Mouse (Mus musculus): ENCODE measurements around the gene Hba-a1. TPM values are rescaled to one million over a fixed set of nuclear protein-coding genes. Genes with fewer than 3 reads are reported as not detected.

Gene Hba-a1
- polyA plus RNA-seq, 1 experiment from 2014 or later, result 4,298 TPM

- WGBS, result 53% methylated on average over 7 of the region's 7 CpGs
- Histone ChIP-seq H3K27ac (replicated peaks) (0 out of 2 replicates have a peak overlapping the region, but pooled peaks have one; percentile 75), H3K9ac (no peak overlapping the region), H3K4me3 (replicated peaks) (no peak overlapping the region), H3K9me3 (replicated peaks) (no peaks in the 10 kb centered on the region), H3K36me3 (peaks cover 59% of the 10 kb centered on the region), H3K27me3 (no peaks in the 10 kb centered on the region), H3K4me1 (peaks cover 23% of the 10 kb centered on the region), H3K4me2 (replicated peaks) (no peak overlapping the region)
- ATAC-seq (ENCODE audit: insufficient number of reproducible peaks, low FRiP score, low TSS enrichment, low read depth), result no peak
Measured at GRCm38 (mm10) chr11:32243205-32243955, 39.9 kb upstream of the Hba-a1 start.

- H3K36me3 ChIP-seq, result peaks cover 58% of the 10 kb centered on the region
- H3K4me3 ChIP-seq (replicated peaks), result no peak overlapping the region
- H3K9me3 ChIP-seq (replicated peaks), result no peaks in the 10 kb centered on the region
- H3K27ac ChIP-seq (replicated peaks), result peak overlapping the region; percentile 75; the same call in 1 of the 2 replicates
- no peak for ATAC-seq (ENCODE audit: insufficient number of reproducible peaks, low FRiP score, low TSS enrichment, low read depth)
- H3K27me3 ChIP-seq, result no peaks in the 10 kb centered on the region
- H3K4me2 ChIP-seq (replicated peaks), result no peak overlapping the region
- H3K9ac ChIP-seq, result no peak overlapping the region
- WGBS, result 52% methylated on average over 3 of the region's 3 CpGs
- peaks cover 22% of the 10 kb centered on the region for H3K4me1 ChIP-seq
Measured at GRCm38 (mm10) chr11:32244064-32244463, 39.2 kb upstream of the Hba-a1 start.

GRCm38 (mm10) chr11:32244617-32245016 is 38.7 kb upstream of the Hba-a1 start:
- Histone ChIP-seq H3K4me2 (replicated peaks) (no peak overlapping the region), H3K27ac (replicated peaks) (peak overlapping the region; percentile 75; the same call in 1 of the 2 replicates), H3K9me3 (replicated peaks) (no peaks in the 10 kb centered on the region), H3K36me3 (peaks cover 57% of the 10 kb centered on the region), H3K4me3 (replicated peaks) (no peak overlapping the region), H3K27me3 (no peaks in the 10 kb centered on the region), H3K9ac (no peak overlapping the region), H3K4me1 (peaks cover 22% of the 10 kb centered on the region)
- ATAC-seq (ENCODE audit: insufficient number of reproducible peaks, low FRiP score, low TSS enrichment, low read depth), result peak; percentile 68; the same call in 1 of the 2 replicates
- 82% methylated on average over 1 of the region's 1 CpGs for WGBS

- no peak for ATAC-seq (ENCODE audit: insufficient number of reproducible peaks, low FRiP score, low TSS enrichment, low read depth)
- H3K4me2 ChIP-seq (replicated peaks), result no peak overlapping the region
- 0 out of 2 replicates have a peak overlapping the region, but pooled peaks have one; percentile 44 for H3K27ac ChIP-seq (replicated peaks)
- peaks cover 56% of the 10 kb centered on the region for H3K36me3 ChIP-seq
- no peak overlapping the region for H3K9ac ChIP-seq
- H3K27me3 ChIP-seq, result no peaks in the 10 kb centered on the region
- H3K4me1 ChIP-seq, result peaks cover 22% of the 10 kb centered on the region
- H3K4me3 ChIP-seq (replicated peaks), result no peak overlapping the region
- 94% methylated on average over 6 of the region's 6 CpGs for WGBS
- no peaks in the 10 kb centered on the region for H3K9me3 ChIP-seq (replicated peaks)
Measured at GRCm38 (mm10) chr11:32245614-32246013, 37.7 kb upstream of the Hba-a1 start.

GRCm38 (mm10) chr11:32247068-32247467 is 36.2 kb upstream of the Hba-a1 start:
- Histone ChIP-seq H3K4me3 (replicated peaks) (no peak overlapping the region), H3K9me3 (replicated peaks) (no peaks in the 10 kb centered on the region), H3K36me3 (peaks cover 57% of the 10 kb centered on the region), H3K4me1 (peaks cover 22% of the 10 kb centered on the region), H3K4me2 (replicated peaks) (no peak overlapping the region), H3K27ac (replicated peaks) (no peak overlapping the region), H3K27me3 (no peaks in the 10 kb centered on the region), H3K9ac (no peak overlapping the region)
- ATAC-seq (ENCODE audit: insufficient number of reproducible peaks, low FRiP score, low TSS enrichment, low read depth), result no peak

GRCm38 (mm10) chr11:32248350-32248749 is 35.0 kb upstream of the Hba-a1 start:
- H3K4me1 ChIP-seq, result peaks cover 17% of the 10 kb centered on the region
- H3K27me3 ChIP-seq, result no peaks in the 10 kb centered on the region
- WGBS, result 78% methylated on average over 3 of the region's 3 CpGs
- H3K36me3 ChIP-seq, result peaks cover 69% of the 10 kb centered on the region
- H3K27ac ChIP-seq (replicated peaks), result no peak overlapping the region
- no peak overlapping the region for H3K4me3 ChIP-seq (replicated peaks)
- H3K9me3 ChIP-seq (replicated peaks), result no peaks in the 10 kb centered on the region
- no peak overlapping the region for H3K4me2 ChIP-seq (replicated peaks)
- no peak for ATAC-seq (ENCODE audit: insufficient number of reproducible peaks, low FRiP score, low TSS enrichment, low read depth)
- no peak overlapping the region for H3K9ac ChIP-seq

- no peak for ATAC-seq (ENCODE audit: insufficient number of reproducible peaks, low FRiP score, low TSS enrichment, low read depth)
- no peak overlapping the region for H3K27ac ChIP-seq (replicated peaks)
- H3K9me3 ChIP-seq (replicated peaks), result no peaks in the 10 kb centered on the region
- no peaks in the 10 kb centered on the region for H3K27me3 ChIP-seq
- H3K4me1 ChIP-seq, result no peaks in the 10 kb centered on the region
- H3K9ac ChIP-seq, result no peak overlapping the region
- no peak overlapping the region for H3K4me3 ChIP-seq (replicated peaks)
- no peak overlapping the region for H3K4me2 ChIP-seq (replicated peaks)
- peaks cover 69% of the 10 kb centered on the region for H3K36me3 ChIP-seq
- 83% methylated on average over 8 of the region's 8 CpGs for WGBS
Measured at GRCm38 (mm10) chr11:32250880-32251763, 32.2 kb upstream of the Hba-a1 start.

- ATAC-seq (ENCODE audit: insufficient number of reproducible peaks, low FRiP score, low TSS enrichment, low read depth), result no peak
- WGBS, result 93% methylated on average over 1 of the region's 1 CpGs
Measured at GRCm38 (mm10) chr11:32253121-32253520, 30.2 kb upstream of the Hba-a1 start.

GRCm38 (mm10) chr11:32256146-32256545 is 27.2 kb upstream of the Hba-a1 start:
- Histone ChIP-seq H3K4me2 (replicated peaks) (no peak overlapping the region), H3K4me1 (no peaks in the 10 kb centered on the region), H3K9me3 (replicated peaks) (no peaks in the 10 kb centered on the region), H3K4me3 (replicated peaks) (no peak overlapping the region), H3K9ac (no peak overlapping the region), H3K36me3 (peaks cover 37% of the 10 kb centered on the region), H3K27ac (replicated peaks) (no peak overlapping the region), H3K27me3 (no peaks in the 10 kb centered on the region)
- ATAC-seq (ENCODE audit: insufficient number of reproducible peaks, low FRiP score, low TSS enrichment, low read depth), result no peak
- 89% methylated on average over 1 of the region's 1 CpGs for WGBS

More at GRCm38 (mm10) chr11:32253121-32253520, 30.2 kb upstream of the Hba-a1 start:
- H3K4me3 ChIP-seq (replicated peaks), result no peak overlapping the region
- H3K4me2 ChIP-seq (replicated peaks), result no peak overlapping the region
- no peaks in the 10 kb centered on the region for H3K4me1 ChIP-seq
- H3K9me3 ChIP-seq (replicated peaks), result no peaks in the 10 kb centered on the region
- no peak overlapping the region for H3K27ac ChIP-seq (replicated peaks)
- no peaks in the 10 kb centered on the region for H3K27me3 ChIP-seq
- H3K9ac ChIP-seq, result no peak overlapping the region
- H3K36me3 ChIP-seq, result peaks cover 52% of the 10 kb centered on the region

GRCm38 (mm10) chr11:32256566-32256965 is 26.7 kb upstream of the Hba-a1 start:
- no peak for ATAC-seq (ENCODE audit: insufficient number of reproducible peaks, low FRiP score, low TSS enrichment, low read depth)

GRCm38 (mm10) chr11:32262674-32263415 is 20.5 kb upstream of the Hba-a1 start:
- Histone ChIP-seq H3K4me3 (replicated peaks) (no peak overlapping the region), H3K4me1 (peaks cover under 1% of the 10 kb centered on the region; the same call in 1 of the 2 replicates), H3K9me3 (replicated peaks) (no peaks in the 10 kb centered on the region), H3K9ac (no peak overlapping the region), H3K36me3 (peaks cover 8% of the 10 kb centered on the region), H3K4me2 (replicated peaks) (no peak overlapping the region), H3K27me3 (no peaks in the 10 kb centered on the region), H3K27ac (replicated peaks) (no peak overlapping the region)
- ATAC-seq (ENCODE audit: insufficient number of reproducible peaks, low FRiP score, low TSS enrichment, low read depth), result no peak
- 64% methylated on average over 10 of the region's 10 CpGs for WGBS

More at GRCm38 (mm10) chr11:32256566-32256965, 26.7 kb upstream of the Hba-a1 start:
- Histone ChIP-seq H3K27me3 (no peaks in the 10 kb centered on the region), H3K4me1 (no peaks in the 10 kb centered on the region), H3K4me2 (replicated peaks) (no peak overlapping the region), H3K27ac (replicated peaks) (no peak overlapping the region), H3K9ac (no peak overlapping the region), H3K9me3 (replicated peaks) (no peaks in the 10 kb centered on the region), H3K4me3 (replicated peaks) (no peak overlapping the region), H3K36me3 (peaks cover 33% of the 10 kb centered on the region)
- 80% methylated on average over 3 of the region's 3 CpGs for WGBS

Data from embryonic facial prominence, embryonic 15.5 days (tissue).